12 mouse cellular contexts compared by ENCODE assay signal in the genomic region with DNA sequence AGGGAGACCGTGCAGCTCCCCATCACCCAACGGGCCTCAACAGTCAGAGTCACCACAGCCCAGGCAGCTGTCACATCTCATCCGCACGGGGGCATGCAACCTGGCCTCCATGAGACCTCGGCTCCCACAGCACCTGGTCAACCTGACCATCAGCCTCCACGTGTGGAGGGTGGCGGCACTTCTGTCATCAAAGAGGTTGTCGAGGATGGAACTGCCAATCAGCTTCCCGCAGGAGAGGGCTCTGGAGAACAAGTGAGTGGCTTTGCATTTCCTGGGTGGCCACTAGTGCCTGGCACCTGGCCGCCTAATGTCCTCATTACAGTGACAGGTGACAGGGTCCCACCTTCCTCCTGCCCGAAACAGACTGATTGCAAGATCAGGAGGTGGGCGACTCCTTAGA.
"Had no signal": no experiment of that assay in that cellular context is flagged by ENCODE, and none has a peak within 500 bp of the region (broad histone marks: within the 10 kb centered on the region; RNA-seq: fewer than 3 reads in every experiment).

No protein-coding gene starts in this region.

- ATAC-seq: liver, postnatal 0 days; midbrain, embryonic 16.5 days had no signal

- DNase-seq: liver, embryonic 13.5 days; liver, postnatal 0 days; midbrain, embryonic 14.5 days; retina, postnatal 1 day; right cerebral cortex, adult 18-20 months; right cerebral cortex, postnatal 25 days; right cerebral cortex, postnatal 4 days; spleen, adult 18-20 months; thymus, adult 18-20 months; thymus, postnatal 14 days; thymus, postnatal 36 days had no signal
